Mouse (Mus musculus): ENCODE results near the gene Larp4. TPM values are rescaled to one million over a fixed set of nuclear protein-coding genes. Genes with fewer than 3 reads are reported as not detected.
A peak's percentile ranks its signal among the peaks of the same experiment; 100 is the strongest.
"Not testable (repeated sequence)": the region's sequence is repeated elsewhere in the genome, so short reads cannot be mapped to it uniquely, and the experiment has no call there.

Gene Larp4
- 27.9 and 29.0 TPM in 2 replicates for polyA plus RNA-seq (2016; fragmentation: Nextera tagmentation; extraction: Ambion mirVana)

DNA sequence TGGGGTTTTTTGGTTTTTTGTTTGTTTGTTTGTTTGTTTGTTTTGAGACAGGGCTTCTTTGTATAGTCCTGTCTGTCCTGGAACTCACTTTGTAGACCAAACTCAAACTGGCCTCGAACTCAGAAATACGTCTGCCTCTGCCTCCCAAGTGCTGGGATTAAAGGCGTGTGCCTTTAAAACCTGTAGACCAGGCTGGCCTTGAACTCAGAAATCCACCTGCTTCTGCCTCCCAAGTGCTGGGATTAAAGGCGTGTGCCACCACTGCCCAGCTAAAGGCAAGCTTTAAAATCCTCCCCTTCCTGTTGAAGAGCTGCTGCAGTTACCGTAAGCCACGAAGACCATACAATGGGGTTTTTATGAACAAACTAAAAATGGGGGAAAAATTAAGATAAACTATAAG lies at the start of gene Larp4:
Gene Larp4, plus strand, starts transcription at position 301 of the 400 bp plus-strand sequence.
- H3K4me3 ChIP-seq; H3K27ac ChIP-seq; ATAC-seq (ENCODE audit: low FRiP score, low read depth); H3K4me2 ChIP-seq (replicated peaks); H3K27me3 ChIP-seq (replicated peaks); H3K9me3 ChIP-seq; H3K9ac ChIP-seq; H3K36me3 ChIP-seq; H3K4me1 ChIP-seq: not testable (repeated sequence)
- 88% methylated on average over 6 of the region's 6 CpGs for WGBS

DNA sequence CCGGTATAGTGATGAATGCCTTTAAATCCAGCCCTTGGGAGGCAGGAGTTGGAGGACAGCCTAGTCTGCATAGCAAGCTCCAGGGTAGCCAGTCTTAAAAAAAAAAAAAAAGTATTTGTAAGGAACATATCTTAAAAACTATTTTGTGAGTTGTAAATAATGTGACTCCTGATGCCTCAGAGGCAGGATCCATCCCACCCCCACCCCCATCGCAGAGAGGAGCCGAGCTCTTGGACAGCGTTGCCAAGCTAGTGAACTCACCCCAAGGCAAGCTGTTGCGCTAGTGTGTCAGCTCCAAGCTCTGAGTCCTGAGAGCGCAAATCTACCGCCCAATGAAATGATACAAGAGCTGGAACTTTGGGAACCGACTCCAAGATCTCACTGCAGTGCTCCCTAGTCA lies 38.6 kb upstream of the Larp4 start:
- WGBS: 86% methylated on average over 8 of the region's 8 CpGs

DNA sequence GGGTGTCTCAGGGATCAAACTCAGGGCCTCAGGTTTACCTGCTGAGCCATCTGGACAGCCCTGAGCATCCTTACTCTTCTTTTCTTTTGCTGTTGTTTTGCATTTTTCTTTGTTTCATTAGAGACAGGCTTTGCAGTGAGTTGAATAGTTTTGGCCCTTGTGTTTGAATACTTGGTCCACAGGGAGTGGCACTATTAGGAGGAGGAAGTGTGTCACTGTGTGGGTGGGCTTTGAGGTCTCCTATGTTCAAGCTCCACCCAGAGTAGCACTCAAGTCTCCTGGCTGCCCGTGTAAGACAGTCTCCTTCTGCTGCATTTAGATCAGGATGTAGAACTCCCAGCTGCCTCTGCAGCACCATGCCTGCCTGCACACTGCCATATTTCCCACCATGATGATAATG lies 35.4 kb upstream of the Larp4 start:
- no peak overlapping the region for H3K4me2 ChIP-seq (replicated peaks)
- H3K27ac ChIP-seq: no peak overlapping the region
- no peak for ATAC-seq (ENCODE audit: low FRiP score, low read depth)
- H3K9ac ChIP-seq: no peak overlapping the region
- H3K27me3 ChIP-seq (replicated peaks): no peaks in the 10 kb centered on the region
- no peaks in the 10 kb centered on the region for H3K9me3 ChIP-seq
- 54% methylated on average over 1 of the region's 1 CpGs for WGBS
- H3K4me3 ChIP-seq: no peak overlapping the region
- no peaks in the 10 kb centered on the region for H3K4me1 ChIP-seq
- no peaks in the 10 kb centered on the region for H3K36me3 ChIP-seq

More for the DNA sequence above, 38.6 kb upstream of the Larp4 start:
- no peak overlapping the region for H3K4me2 ChIP-seq (replicated peaks)
- no peaks in the 10 kb centered on the region for H3K4me1 ChIP-seq
- H3K4me3 ChIP-seq: no peak overlapping the region
- H3K36me3 ChIP-seq: no peaks in the 10 kb centered on the region
- H3K9ac ChIP-seq: no peak overlapping the region
- H3K27ac ChIP-seq: no peak overlapping the region
- ATAC-seq (ENCODE audit: low FRiP score, low read depth): no peak
- H3K9me3 ChIP-seq: no peaks in the 10 kb centered on the region
- H3K27me3 ChIP-seq (replicated peaks): no peaks in the 10 kb centered on the region

DNA sequence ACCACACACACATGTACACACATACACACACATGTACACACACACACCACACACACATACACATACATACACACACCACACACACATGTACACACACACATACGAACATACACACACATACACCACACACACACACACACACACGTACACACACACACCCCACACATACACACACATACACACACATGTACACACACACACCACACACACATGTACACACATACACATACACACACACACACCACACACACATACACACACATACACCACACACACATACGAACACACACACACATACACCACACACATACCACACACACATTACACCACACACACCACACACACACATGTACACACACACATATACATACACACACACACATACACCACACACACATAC lies 33.2 kb upstream of the Larp4 start:
- no peaks in the 10 kb centered on the region for H3K4me1 ChIP-seq
- 84% methylated on average over 3 of the region's 3 CpGs for WGBS
- no peaks in the 10 kb centered on the region for H3K27me3 ChIP-seq (replicated peaks)
- H3K36me3 ChIP-seq: no peaks in the 10 kb centered on the region
- no peak overlapping the region for H3K9ac ChIP-seq
- no peak for ATAC-seq (ENCODE audit: low FRiP score, low read depth)
- no peaks in the 10 kb centered on the region for H3K9me3 ChIP-seq
- H3K4me3 ChIP-seq: no peak overlapping the region
- no peak overlapping the region for H3K27ac ChIP-seq
- H3K4me2 ChIP-seq (replicated peaks): no peak overlapping the region

DNA sequence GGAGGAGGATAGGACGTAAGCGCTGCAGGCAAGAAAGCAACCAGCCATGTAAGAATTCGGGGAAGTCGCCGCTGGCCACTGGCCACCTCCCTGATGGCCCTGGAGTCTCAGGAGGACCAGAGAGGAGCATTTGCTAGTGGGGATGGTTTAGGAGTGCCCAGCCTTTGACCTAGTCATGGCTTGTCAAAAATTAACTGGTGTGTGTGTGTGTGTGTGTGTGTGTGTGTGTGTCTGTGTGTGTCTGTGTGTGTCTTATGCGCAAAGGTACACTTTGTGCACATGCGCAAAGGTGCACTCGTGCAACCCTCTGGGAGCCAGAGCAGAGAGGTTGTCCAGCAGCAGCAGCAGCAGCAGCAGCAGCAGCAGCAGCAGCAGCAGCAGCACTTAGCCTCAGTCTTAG lies 32.0 kb upstream of the Larp4 start:
- Histone ChIP-seq H3K4me1 (no peaks in the 10 kb centered on the region), H3K9me3 (no peaks in the 10 kb centered on the region), H3K9ac (no peak overlapping the region), H3K4me2 (replicated peaks) (no peak overlapping the region), H3K4me3 (no peak overlapping the region), H3K36me3 (no peaks in the 10 kb centered on the region), H3K27me3 (replicated peaks) (no peaks in the 10 kb centered on the region), H3K27ac (no peak overlapping the region)
- 87% methylated on average over 8 of the region's 8 CpGs for WGBS
- ATAC-seq (ENCODE audit: low FRiP score, low read depth): no peak

DNA sequence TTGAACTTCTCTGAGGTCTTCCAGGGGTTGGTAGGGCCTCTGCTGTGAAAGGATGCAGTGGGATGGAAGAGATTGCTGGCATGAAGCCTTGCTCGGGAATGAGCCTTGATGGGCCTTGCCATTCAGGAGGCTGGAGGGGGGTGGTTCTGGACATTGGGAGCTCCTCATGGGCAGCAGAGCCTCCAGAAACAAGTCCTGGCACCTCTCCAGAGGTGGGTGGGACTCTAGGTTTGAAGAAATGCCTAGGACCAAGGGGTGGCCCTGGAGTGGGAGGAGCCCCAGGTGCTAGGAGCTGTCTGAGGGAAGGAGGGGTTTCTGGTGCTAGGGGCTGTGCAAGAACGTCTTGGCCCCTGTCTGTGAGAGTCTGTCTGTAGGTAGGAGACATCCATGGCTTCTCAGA lies 29.4 kb upstream of the Larp4 start:
- H3K27ac ChIP-seq: no peak overlapping the region
- no peaks in the 10 kb centered on the region for H3K27me3 ChIP-seq (replicated peaks)
- no peak overlapping the region for H3K4me2 ChIP-seq (replicated peaks)
- H3K36me3 ChIP-seq: no peaks in the 10 kb centered on the region
- peaks cover 5% of the 10 kb centered on the region; the same call in 1 of the 2 replicates for H3K9me3 ChIP-seq
- H3K4me3 ChIP-seq: no peak overlapping the region
- H3K4me1 ChIP-seq: no peaks in the 10 kb centered on the region
- no peak overlapping the region for H3K9ac ChIP-seq
- WGBS: 29% methylated on average over 2 of the region's 2 CpGs
- ATAC-seq (ENCODE audit: low FRiP score, low read depth): no peak

DNA sequence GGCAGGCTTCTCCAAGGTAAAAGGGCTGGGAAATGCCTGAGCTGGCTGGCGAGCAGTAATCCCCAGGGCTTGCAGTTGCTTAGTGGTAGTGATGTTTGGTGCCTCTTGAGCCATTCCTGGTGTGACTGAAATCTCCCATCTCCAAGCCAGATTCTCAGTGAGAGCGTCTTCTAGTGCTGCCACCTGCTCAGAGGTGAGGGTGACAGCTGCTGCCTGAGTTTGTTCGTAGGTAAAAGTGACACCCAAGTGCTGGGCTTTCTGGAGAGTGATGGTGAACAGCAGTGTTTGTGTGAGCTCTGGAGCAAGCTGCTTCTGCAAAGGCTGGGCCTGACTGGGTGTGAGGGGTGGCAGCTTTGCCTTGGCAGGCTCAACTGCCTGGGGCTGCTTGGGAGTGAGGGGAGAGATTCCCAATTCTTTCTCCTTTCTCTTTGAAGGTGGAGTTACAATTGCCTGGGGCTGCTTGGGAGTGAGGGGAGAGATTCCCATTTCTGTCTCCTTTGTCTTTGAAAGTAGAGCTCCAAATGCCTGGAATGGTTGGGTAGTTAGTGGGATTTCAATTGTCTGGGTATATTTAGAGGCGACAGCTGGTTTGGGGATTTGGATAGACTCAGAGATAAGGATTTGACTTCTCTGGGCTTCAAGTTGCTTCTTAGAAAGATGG lies 28.8 kb upstream of the Larp4 start:
- 83% methylated on average over 4 of the region's 4 CpGs for WGBS
- Histone ChIP-seq H3K4me3 (no peak overlapping the region), H3K27me3 (replicated peaks) (no peaks in the 10 kb centered on the region), H3K4me1 (no peaks in the 10 kb centered on the region), H3K36me3 (no peaks in the 10 kb centered on the region), H3K9ac (no peak overlapping the region), H3K9me3 (peaks cover 5% of the 10 kb centered on the region; the same call in 1 of the 2 replicates), H3K4me2 (replicated peaks) (no peak overlapping the region), H3K27ac (no peak overlapping the region)
- ATAC-seq (ENCODE audit: low FRiP score, low read depth): no peak

DNA sequence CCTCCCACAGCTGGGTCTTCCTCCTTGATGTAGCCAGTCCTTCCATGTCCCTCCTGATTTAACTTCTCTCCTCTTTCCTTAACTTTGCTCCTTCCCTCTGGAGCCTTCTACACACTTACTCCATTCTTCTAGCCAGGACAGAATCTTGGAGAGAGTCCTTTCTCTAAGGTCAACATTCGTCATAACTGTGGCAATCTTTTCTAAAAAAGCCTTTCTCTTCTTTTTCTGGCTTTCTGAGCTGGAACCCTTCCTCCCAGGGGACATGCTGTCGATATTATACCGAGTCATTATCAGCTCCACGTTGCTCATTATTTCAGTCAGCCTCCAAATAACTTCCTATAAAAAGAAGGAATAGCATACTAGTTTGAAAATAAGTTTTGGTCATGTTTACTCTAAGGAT lies 14.5 kb upstream of the Larp4 start:
- H3K4me3 ChIP-seq: no peak overlapping the region
- no peaks in the 10 kb centered on the region for H3K27me3 ChIP-seq (replicated peaks)
- H3K9ac ChIP-seq: no peak overlapping the region
- 85% methylated on average over 4 of the region's 4 CpGs for WGBS
- H3K4me1 ChIP-seq: no peaks in the 10 kb centered on the region
- no peak for ATAC-seq (ENCODE audit: low FRiP score, low read depth)
- no peak overlapping the region for H3K4me2 ChIP-seq (replicated peaks)
- H3K27ac ChIP-seq: no peak overlapping the region
- H3K36me3 ChIP-seq: no peaks in the 10 kb centered on the region
- H3K9me3 ChIP-seq: no peaks in the 10 kb centered on the region

DNA sequence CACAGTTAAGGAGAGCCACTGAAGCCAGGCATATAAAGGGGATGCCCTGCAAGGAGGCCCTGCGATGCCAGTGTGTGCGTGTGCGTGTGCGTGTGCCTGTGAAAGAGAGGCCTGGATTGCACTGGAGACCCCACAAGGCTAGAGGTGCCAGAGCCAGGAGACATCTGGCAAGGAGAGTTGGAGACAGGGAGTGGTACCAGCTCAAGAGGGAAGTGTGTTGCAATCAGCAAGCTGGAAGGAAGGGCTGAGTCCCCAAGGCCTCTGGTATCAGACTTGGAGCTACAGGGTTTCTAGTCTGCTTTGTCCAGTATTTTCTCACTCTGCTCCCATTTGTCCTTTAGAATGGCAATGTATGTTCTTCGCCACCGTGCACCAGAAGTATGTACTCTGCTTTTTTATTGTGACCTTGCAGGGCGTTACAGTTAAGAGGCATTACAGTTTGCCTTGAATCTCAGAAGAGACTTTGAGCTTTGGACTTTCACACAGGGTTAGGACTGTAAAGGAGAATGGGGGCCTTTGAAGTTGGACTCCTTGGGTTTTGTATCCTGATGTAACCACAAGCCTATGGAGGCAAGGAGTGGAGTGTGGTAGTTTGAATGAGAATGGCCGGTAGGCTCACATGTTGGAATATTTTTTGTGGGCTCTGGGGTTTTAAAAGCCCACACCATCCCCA lies 4.6 kb upstream of the Larp4 start:
- H3K4me2 ChIP-seq (replicated peaks): no peak overlapping the region
- no peaks in the 10 kb centered on the region for H3K4me1 ChIP-seq
- 88% methylated on average over 8 of the region's 8 CpGs for WGBS
- H3K27ac ChIP-seq: no peak overlapping the region
- H3K27me3 ChIP-seq (replicated peaks): no peaks in the 10 kb centered on the region
- no peak overlapping the region for H3K9ac ChIP-seq
- H3K4me3 ChIP-seq: no peak overlapping the region
- no peaks in the 10 kb centered on the region for H3K9me3 ChIP-seq
- no peaks in the 10 kb centered on the region for H3K36me3 ChIP-seq
- ATAC-seq (ENCODE audit: low FRiP score, low read depth): no peak

DNA sequence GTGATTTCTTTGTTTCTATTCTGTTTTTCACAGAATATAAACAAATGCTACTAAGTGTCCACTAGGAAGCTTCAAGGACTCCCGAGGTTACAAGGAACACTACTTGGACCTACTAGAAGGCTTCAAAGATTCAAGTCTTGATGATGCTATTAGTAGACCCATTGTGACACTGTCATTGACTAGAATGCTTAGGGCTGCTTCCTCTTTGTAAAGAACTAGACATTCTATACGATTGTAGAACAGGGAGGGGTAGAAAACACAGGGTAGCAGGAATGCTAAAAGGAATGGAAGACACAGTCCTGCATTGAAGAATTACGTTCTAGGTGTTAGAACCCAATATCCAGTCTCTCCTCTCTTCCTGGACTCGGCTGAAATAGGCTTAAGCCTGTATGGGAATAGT lies 2.9 kb upstream of the Larp4 start, which contains the start of gene Fam186a:
Gene Fam186a, minus strand, starts transcription at position 101 of the 400 bp plus-strand sequence.
- ATAC-seq (ENCODE audit: low FRiP score, low read depth): no peak
- no peak within 1 kb of the TSS for H3K4me3 ChIP-seq
- H3K9me3 ChIP-seq: no peaks in the 10 kb centered on the region
- no peaks in the 10 kb centered on the region for H3K4me1 ChIP-seq
- H3K27me3 ChIP-seq (replicated peaks): no peaks in the 10 kb centered on the region
- H3K27ac ChIP-seq: no peak within 1 kb of the TSS
- WGBS: 74% methylated on average over 4 of the region's 4 CpGs
- H3K36me3 ChIP-seq: no peaks in the 10 kb centered on the region
- H3K9ac ChIP-seq: no peak within 1 kb of the TSS
- no peak within 1 kb of the TSS for H3K4me2 ChIP-seq (replicated peaks)

DNA sequence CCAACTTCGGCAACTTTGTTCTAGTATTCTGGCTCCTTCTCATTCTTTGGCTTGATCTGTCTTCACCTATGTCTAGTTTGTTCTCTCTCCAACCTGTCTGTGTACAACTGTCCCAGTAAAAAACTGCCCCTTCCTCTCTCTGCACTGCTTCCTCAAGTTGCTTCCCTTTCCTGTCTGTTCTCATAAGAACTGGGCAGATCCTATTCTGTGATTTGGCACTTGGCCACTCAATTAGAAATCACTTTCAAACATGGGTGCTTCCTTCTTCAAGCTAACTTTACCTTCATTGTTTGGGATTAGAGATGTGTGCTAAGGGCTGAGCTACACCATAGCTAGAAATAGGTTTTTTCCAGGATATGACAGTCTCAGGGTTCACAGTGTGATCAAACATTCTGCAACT lies 741 bp downstream of the Larp4 start:
- no peak overlapping the region for H3K4me3 ChIP-seq
- H3K4me2 ChIP-seq (replicated peaks): no peak overlapping the region
- H3K9me3 ChIP-seq: no peaks in the 10 kb centered on the region
- H3K27ac ChIP-seq: no peak overlapping the region
- no peak for ATAC-seq (ENCODE audit: low FRiP score, low read depth)
- WGBS: 96% methylated on average over 1 of the region's 1 CpGs
- peaks cover 9% of the 10 kb centered on the region for H3K4me1 ChIP-seq
- H3K9ac ChIP-seq: no peak overlapping the region
- no peaks in the 10 kb centered on the region for H3K27me3 ChIP-seq (replicated peaks)
- no peaks in the 10 kb centered on the region for H3K36me3 ChIP-seq

DNA sequence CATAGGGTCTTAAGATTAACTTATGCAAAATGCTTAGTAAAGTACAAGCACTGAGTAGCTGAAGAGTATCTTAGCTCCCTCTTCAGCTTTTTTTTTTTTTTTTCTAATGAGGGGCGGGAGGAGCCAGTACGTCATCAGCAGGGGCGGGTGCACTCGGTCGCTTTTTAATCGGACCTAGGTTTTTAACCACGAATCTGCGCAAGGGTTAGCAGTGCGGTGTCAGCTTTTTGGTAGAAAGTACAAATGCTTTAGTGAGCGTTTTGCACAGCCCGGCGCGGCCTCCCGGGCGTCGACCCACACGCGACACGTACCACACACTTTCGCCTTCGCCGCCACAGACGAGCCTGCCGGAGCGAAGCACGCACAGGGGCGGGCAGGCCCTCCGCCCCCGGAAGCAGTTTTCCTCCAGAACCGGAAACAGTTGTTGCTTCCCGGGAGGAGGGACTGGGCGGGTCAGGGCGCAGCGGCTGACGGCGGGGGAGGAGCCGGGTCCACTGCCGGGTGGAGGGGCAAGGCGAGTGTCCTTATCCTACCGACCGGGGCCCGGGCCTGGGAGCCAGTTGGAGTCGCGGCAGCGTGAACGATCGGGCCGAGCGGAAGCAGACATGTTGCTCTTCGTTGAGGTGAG lies 2.6 kb downstream of the Larp4 start:
- H3K4me1 ChIP-seq: peaks cover 9% of the 10 kb centered on the region
- under 1% methylated on average over 50 of the region's 50 CpGs for WGBS

More for the DNA sequence above, 2.6 kb downstream of the Larp4 start:
- ATAC-seq (ENCODE audit: low FRiP score, low read depth): peak; percentile 98
- H3K27ac ChIP-seq: peak overlapping the region; percentile 95
- H3K4me3 ChIP-seq: peak overlapping the region; percentile 85
- H3K27me3 ChIP-seq (replicated peaks): no peaks in the 10 kb centered on the region
- peak overlapping the region; percentile 85 for H3K9ac ChIP-seq
- no peaks in the 10 kb centered on the region for H3K36me3 ChIP-seq
- H3K4me2 ChIP-seq (replicated peaks): peak overlapping the region; percentile 85
- no peaks in the 10 kb centered on the region for H3K9me3 ChIP-seq

Measured in neural tube, embryonic 12.5 days (tissue).